Mouse (Mus musculus): Measurements from ENCODE around the gene Tspan14.

Tspan14 gene

GRCm38 (mm10) chr14:40966392-40966861, at the start of gene Tspan14:
TSS of gene Tspan14 (minus strand) at chr14:40966807.
- DNase-seq (ENCODE audit: low spot score), result peak; percentile 22

DNA sequence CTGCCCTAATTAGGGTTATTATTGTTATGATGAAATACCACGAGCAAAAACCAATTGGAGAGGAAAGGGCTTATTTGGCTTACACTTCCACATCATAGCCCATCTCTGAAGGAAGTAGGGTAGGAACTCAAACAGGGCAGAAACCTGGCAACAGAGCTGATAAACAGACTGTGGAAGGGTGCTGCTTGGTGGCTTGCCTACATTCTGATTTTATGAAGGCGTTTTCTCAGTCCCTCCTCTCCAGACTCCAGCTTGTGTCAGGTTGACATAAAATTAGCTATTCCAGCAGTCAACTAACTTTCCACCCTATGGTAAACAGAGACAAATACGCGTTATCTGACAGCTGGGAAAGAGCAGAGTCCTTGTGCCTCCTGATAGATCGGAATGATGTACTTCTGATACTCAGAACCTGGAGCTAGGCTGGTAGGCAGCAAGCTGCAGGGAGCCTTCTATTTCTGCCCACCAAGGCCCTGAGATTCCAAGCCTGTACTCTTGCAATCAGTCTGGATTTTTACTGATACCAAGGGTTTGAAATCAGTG, 48.2 kb upstream of the Tspan14 start:
- no peak for DNase-seq (ENCODE audit: low spot score)

DNA sequence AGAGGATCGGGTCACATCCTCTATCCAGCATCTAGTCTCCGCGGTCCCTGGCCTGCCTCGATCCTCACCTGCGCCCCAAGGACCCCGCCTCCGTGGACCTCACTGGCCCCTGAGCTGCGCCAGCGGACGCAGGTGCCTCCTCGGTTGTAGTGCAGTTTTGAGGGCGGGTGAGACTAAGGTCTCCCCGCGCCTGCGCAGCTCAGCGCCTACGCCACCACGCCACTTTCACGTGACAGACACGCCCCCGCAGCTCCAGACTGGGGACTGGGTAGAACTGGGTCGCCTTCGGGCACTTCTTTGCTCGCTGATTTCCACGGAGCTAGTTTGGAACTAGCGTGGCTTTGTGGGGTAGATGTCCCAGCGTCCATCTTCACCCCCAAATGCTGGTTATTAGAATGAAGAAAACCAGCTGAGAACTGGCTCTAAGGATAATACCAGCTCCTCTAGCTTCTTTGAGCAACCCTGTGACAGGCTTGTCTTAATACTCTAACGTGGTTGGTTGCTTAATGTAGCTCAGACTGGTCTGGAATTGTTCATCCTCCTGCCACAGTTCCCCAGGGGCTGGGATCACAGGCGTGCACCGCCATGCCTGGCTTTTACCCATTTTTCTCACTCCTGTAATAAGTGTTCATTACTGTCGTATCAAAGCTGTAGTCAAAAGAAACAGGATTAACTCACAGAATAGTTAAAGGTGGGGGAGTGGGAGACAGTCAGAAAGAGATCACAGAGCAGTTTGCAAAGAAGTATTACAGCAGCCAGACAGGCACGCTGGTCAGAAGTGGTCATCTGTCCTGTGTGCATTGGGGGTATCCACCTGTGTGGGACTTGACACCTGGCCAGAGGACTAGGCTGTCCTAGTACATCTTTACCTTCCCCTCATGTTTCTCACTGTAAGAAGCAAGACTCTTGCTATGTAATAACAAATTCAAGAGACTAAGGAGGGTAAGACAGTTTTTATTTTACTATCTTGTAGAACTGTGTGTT, 47.3 kb upstream of the Tspan14 start, which contains the start of gene Fam213a:
Gene Fam213a (minus strand): TSS at position 159 of the 984 bp plus-strand sequence.
- DNase-seq (ENCODE audit: low spot score), result peak; percentile 85

GRCm38 (mm10) chr14:41013143-41013542, 46.5 kb upstream of the Tspan14 start:
- no peak for DNase-seq (ENCODE audit: low spot score)

GRCm38 (mm10) chr14:41011916-41012315, 45.3 kb upstream of the Tspan14 start:
- no peak for DNase-seq (ENCODE audit: low spot score)

- no peak for DNase-seq (ENCODE audit: low spot score)
Measured at GRCm38 (mm10) chr14:41008138-41008537, 41.5 kb upstream of the Tspan14 start.

GRCm38 (mm10) chr14:41007641-41008040, 41.0 kb upstream of the Tspan14 start:
- DNase-seq (ENCODE audit: low spot score), result no peak

- DNase-seq (ENCODE audit: low spot score), result no peak
Measured at GRCm38 (mm10) chr14:41006899-41007298, 40.3 kb upstream of the Tspan14 start.

DNA sequence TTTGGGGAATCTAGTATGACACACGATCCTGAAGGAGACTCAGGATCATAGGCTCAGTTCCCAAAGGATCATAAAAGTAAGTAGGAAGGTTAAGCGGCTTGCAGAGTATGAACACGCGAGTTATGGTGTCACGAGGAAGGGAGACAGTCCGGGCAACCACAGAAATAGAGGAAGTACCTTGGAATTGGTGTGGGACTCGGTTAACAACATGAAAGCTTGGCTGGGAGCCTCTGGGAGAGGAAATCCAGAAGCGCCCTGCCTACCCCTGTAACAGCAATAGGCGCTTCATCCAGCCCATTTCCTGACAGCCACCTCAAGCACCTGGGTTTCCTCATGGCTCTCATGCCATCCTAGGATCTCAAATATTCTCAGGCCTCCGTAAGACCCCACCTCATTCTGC, 39.7 kb upstream of the Tspan14 start:
- DNase-seq (ENCODE audit: low spot score), result no peak

DNA sequence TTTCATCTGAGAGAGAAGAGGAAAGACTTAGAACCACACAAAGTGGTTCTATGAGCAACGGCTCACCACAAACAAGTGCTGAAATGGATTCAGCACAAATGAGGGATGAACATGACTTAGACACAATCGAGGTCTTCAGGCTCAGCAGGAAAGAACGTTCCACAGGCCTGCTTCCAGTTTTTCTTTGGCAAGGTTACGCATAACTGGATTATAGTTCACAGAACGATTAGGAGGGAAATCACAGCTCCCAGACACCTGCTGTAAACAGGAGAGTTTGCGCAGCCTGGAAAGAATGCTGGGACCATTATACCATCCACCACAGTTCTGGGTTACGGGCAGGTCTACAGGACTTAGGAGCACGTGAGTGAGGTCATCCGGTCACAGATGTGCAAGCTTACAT, 39.1 kb upstream of the Tspan14 start:
- no peak for DNase-seq (ENCODE audit: low spot score)

DNA sequence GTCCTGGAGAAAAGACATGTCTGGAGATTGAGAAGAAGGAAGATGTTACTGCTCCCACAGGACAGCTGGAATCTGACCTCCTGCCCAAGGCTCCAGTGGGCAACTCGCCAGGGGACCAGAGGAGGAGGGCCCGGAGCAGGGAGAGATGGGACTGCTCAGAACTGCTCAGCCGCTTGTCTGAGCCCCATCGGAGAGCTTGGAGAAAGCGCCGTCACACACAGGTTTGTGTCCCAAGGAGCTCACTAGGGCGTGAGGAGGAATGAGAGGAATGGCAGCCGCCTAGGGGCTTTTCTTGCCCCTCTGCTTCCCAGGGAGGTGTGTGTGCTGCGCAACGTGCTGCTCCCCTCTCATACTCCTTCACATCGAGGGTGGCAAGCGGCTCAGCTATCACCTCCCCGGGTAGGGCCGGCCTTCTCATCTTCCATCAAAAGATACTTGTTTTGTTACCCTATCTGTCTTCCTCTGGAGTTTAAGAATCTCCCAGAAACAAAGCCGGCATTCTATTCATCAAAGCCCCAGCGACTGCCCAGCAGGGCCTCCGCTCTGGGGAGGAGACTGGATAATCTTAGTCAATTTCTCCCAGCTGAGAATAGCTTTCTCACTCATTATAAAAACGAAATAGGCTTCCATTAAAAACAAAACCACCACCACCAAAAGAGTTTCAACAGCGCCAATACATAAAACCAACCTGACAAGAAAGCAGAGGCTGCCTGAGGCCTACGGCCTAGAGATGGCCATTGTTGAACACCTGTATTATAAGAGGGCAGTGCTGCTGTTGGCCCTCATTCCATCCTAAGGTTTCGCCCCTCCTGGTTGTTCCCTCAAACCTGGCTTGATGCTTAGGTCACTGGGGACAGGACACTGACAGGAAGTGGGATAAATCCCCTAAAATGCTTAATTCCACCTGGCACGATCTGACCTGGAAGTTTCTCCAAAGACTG, 37.9 kb upstream of the Tspan14 start:
- peak; percentile 78 for DNase-seq (ENCODE audit: low spot score)

- no peak for DNase-seq (ENCODE audit: low spot score)
Measured at GRCm38 (mm10) chr14:41001576-41001975, 35.0 kb upstream of the Tspan14 start.

GRCm38 (mm10) chr14:41000801-41001200, 34.2 kb upstream of the Tspan14 start:
- no peak for DNase-seq (ENCODE audit: low spot score)

DNA sequence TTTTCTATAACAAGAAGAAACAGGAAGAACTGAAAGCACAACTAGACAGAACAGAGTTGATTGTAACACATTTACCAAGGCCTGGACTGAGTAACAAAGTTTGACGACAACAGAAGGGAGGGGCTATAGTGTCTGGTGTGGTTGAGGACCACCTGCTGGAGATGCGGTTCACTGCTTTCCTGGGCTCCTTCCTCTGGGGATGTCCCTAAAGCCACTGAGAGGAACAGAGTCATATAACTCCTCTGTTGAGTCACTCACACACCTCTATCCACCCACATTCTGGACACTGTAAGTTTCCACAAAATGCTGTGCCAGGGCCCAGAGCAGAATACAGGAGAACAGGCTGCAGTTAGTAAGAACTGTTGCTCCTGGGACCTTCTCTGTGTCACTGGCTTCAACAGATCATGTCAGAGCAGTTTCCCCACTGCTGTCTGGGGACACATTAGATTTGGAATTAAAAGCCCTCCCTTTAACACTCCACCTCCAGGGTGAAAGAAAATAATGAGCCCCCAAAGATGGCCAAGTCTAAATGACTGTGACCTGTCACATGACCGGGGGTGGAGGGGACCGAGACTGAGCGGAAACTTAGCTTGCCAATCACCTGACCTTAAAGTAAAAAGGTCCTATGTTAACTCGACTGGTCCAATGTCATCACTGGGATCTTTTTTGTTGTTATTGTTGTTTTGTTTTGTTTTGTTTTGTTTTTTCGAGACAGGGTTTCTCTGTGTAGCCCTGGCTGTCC, 33.5 kb upstream of the Tspan14 start:
- DNase-seq (ENCODE audit: low spot score), result no peak

- peak; percentile 15 for DNase-seq (ENCODE audit: low spot score)
Measured at GRCm38 (mm10) chr14:40996171-40996570, 29.6 kb upstream of the Tspan14 start.

DNA sequence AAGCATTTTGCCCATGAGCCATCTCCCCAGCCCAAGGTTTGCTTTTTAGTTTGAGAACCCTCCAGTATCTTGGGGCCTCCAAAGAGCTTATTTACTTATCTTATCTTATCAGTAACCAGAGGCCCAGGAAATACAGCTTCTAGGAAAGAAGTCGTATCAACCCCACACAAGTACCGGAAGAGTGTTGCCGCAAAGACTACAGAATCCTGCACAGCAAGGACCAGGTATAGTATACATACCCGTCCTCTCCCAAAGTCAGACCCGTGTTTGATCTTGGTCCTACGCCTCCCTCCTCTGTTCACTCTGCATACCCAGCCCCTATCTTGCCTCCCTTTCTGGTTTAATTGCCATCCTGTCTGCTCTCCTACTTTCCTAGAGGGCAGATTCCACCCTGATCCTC, 25.9 kb upstream of the Tspan14 start:
- no peak for DNase-seq (ENCODE audit: low spot score)

DNA sequence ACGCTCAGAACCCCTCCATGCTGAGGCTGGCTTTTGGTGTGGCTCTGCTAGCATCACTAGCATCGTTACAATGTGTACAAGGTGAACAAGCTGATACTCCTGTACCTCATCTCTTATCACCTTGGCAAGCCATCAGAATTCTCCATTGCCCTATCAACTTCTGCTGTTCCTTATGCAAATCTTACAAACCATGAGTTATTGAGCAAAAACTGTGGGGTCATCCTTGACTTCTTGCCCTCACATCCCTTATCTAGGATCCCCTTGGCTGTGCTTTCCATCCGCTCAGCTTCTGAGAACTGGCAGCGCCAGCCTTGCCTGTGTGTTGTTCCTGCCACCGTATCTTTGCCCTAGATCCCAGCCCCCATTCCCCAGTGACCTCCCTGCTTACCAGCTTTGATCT, 22.2 kb upstream of the Tspan14 start:
- DNase-seq (ENCODE audit: low spot score), result no peak

DNA sequence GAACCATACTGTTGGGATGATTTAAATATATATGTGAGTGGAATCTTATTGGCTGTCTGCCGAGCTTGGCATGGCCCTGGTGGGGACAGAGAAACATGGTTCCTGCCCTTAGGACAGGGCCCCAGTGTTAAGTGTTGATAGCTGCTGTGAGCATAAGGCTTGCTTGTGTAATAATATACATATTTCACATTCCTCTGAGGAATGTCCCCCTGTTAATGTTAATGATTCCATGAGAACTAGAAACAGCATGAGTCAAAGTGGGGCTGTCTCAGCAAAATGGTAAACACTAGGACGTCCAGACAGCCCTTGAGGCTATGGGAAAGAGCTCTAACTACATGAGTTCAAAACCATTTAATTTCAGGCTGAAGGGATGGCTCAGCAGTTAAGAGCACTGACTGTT, 20.6 kb upstream of the Tspan14 start:
- no peak for DNase-seq (ENCODE audit: low spot score)

DNA sequence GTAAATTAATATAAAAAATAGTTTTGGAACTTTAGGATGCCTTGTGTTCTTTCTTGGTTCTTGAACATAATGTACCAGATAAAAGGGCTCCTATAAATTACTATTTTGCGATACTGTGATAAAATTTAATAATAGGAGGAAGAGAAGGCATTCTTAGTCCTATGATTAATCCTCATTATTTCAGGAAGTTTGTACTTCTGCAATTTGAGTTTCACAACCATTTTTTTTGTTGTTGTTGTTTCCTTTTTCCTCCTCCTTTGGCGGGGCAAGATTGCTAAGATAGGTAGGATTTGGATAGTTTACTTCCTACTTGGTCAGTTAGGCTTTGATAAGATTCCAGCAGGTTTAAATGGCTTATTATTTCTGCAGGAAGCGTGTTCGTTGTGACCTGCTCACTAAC, 19.0 kb upstream of the Tspan14 start:
- no peak for DNase-seq (ENCODE audit: low spot score)

GRCm38 (mm10) chr14:40979723-40980122, 13.1 kb upstream of the Tspan14 start:
- DNase-seq (ENCODE audit: low spot score), result no peak

- DNase-seq (ENCODE audit: low spot score), result peak; percentile 55
Measured at GRCm38 (mm10) chr14:40979002-40979401, 12.4 kb upstream of the Tspan14 start.
